Mouse (Mus musculus) fat pad, adult 2 months (tissue): ENCODE measurements around the gene Grm5.

Experiments
- DNase-seq: peaks from one replicate; pipeline ENCODE4 v3.0.0-alpha.2; 2011; ENCODE audit warnings: low read depth, low spot score; ENCODE audit errors: extremely low read depth

Grm5 gene

GRCm38 (mm10) chr7:87583868-87584267 lies at the start of gene Grm5:
Gene Grm5, plus strand, starts transcription at chr7:87584168.
- no peak for DNase-seq

GRCm38 (mm10) chr7:87539031-87539430 lies 44.9 kb upstream of the Grm5 start:
- no peak for DNase-seq

- no peak for DNase-seq
Measured at GRCm38 (mm10) chr7:87565300-87565699, 18.7 kb upstream of the Grm5 start.

GRCm38 (mm10) chr7:87566476-87566875 lies 17.5 kb upstream of the Grm5 start:
- no peak for DNase-seq

GRCm38 (mm10) chr7:87584281-87584701 lies 323 bp downstream of the Grm5 start:
- no peak for DNase-seq

GRCm38 (mm10) chr7:87586271-87586937 lies 2.4 kb downstream of the Grm5 start:
- DNase-seq, result no peak

GRCm38 (mm10) chr7:87587976-87588375 lies 4.0 kb downstream of the Grm5 start:
- no peak for DNase-seq

GRCm38 (mm10) chr7:87626251-87626650 lies 42.3 kb downstream of the Grm5 start:
- no peak for DNase-seq

- DNase-seq, result no peak
Measured at GRCm38 (mm10) chr7:87635530-87635929, 51.6 kb downstream of the Grm5 start.

- DNase-seq, result no peak
Measured at GRCm38 (mm10) chr7:87650610-87651009, 66.6 kb downstream of the Grm5 start.

GRCm38 (mm10) chr7:87661794-87662193 lies 77.8 kb downstream of the Grm5 start:
- DNase-seq, result no peak

- DNase-seq, result no peak
Measured at GRCm38 (mm10) chr7:87664041-87664440, 80.1 kb downstream of the Grm5 start.

- DNase-seq, result no peak
Measured at GRCm38 (mm10) chr7:87716393-87716792, 132.4 kb downstream of the Grm5 start.

GRCm38 (mm10) chr7:87718631-87719030 lies 134.7 kb downstream of the Grm5 start:
- DNase-seq, result no peak

GRCm38 (mm10) chr7:87734511-87734910 lies 150.5 kb downstream of the Grm5 start:
- DNase-seq, result no peak

GRCm38 (mm10) chr7:87761945-87762344 lies 178.0 kb downstream of the Grm5 start:
- DNase-seq, result no peak

GRCm38 (mm10) chr7:87762376-87762775 lies 178.4 kb downstream of the Grm5 start:
- no peak for DNase-seq

GRCm38 (mm10) chr7:87787560-87787959 lies 203.6 kb downstream of the Grm5 start:
- no peak for DNase-seq

GRCm38 (mm10) chr7:87788963-87789362 lies 205.0 kb downstream of the Grm5 start:
- no peak for DNase-seq

GRCm38 (mm10) chr7:87793896-87794295 lies 209.9 kb downstream of the Grm5 start:
- DNase-seq, result no peak

GRCm38 (mm10) chr7:87824898-87825297 lies 240.9 kb downstream of the Grm5 start:
- no peak for DNase-seq

- DNase-seq, result no peak
Measured at GRCm38 (mm10) chr7:87834669-87835068, 250.7 kb downstream of the Grm5 start.

GRCm38 (mm10) chr7:87838579-87838978 lies 254.6 kb downstream of the Grm5 start:
- no peak for DNase-seq
